Mouse (Mus musculus) liver, embryonic 11.5 days (tissue): ENCODE data around the gene Lyl1. TPM values are rescaled to one million over a fixed set of nuclear protein-coding genes. Genes with fewer than 3 reads are reported as not detected.
A peak's percentile ranks its signal among the peaks of the same experiment; 100 is the strongest.

ENCODE experiments used
- ATAC-seq: fragments of 200-750 bp; cut with Nextera tagmentation; replicated peaks from 2 replicates; pipeline ENCODE4 v1.8.0; 2017; ENCODE audit warnings: moderate number of reproducible peaks, mild to moderate bottlenecking, moderate TSS enrichment, moderate library complexity; ENCODE audit not compliant: low FRiP score
- DNase-seq: peaks from one replicate; pipeline ENCODE4 v3.0.0-alpha.2; 2017; ENCODE audit warnings: low spot score
- H3K27ac ChIP-seq: fragments of 300-500 bp; sonication (generic); 2 replicates; pipeline ENCODE4 v1.5.1; 2014; ENCODE audit warnings: mild to moderate bottlenecking, low read depth, low read length, control low read depth
- H3K27me3 ChIP-seq: fragments of 300-500 bp; sonication (generic); replicated peaks from 2 replicates; pipeline ENCODE4 v1.6.1; 2014; ENCODE audit warnings: low read length, mixed read lengths; ENCODE audit not compliant: control insufficient read depth, insufficient read depth
- H3K36me3 ChIP-seq: fragments of 300-500 bp; sonication (generic); 2 replicates; pipeline ENCODE4 v1.6.1; 2014; ENCODE audit warnings: mild to moderate bottlenecking, low read length, moderate library complexity, mixed read lengths; ENCODE audit not compliant: control insufficient read depth, insufficient read depth
- H3K4me1 ChIP-seq: fragments of 300-500 bp; sonication (generic); replicated peaks from 2 replicates; pipeline ENCODE4 v1.6.1; 2014; ENCODE audit warnings: low read length, mixed read lengths; ENCODE audit not compliant: control insufficient read depth, insufficient read depth
- H3K4me2 ChIP-seq: fragments of 300-500 bp; sonication (generic); 2 replicates; pipeline ENCODE4 v1.6.1; 2014; ENCODE audit warnings: mild to moderate bottlenecking, control low read depth, moderate library complexity
- H3K4me3 ChIP-seq: fragments of 300-500 bp; sonication (generic); 2 replicates; pipeline ENCODE4 v1.5.1; 2014; ENCODE audit warnings: low read depth, low read length, control low read depth
- H3K9ac ChIP-seq: fragments of 300-500 bp; sonication (generic); 2 replicates; pipeline ENCODE4 v1.6.1; 2014; ENCODE audit warnings: low read depth, low read length, control low read depth
- H3K9me3 ChIP-seq: fragments of 300-500 bp; sonication (generic); 2 replicates; pipeline ENCODE4 v1.6.1; 2016; ENCODE audit warnings: low read length, inconsistent platforms, mixed read lengths; ENCODE audit not compliant: control insufficient read depth
- WGBS: fragments of 180-500 bp; shearing (Covaris S2); extraction: QIAGEN DNeasy Blood & Tissue Kit; methylation state at CpG from one replicate; pipeline ENCODE4 v1.1.7; 2014; 5-methylcytosine and 5-hydroxymethylcytosine counted together
- polyA plus RNA-seq: library from polyadenylated mRNA; unstranded; fragments of >200 nt; fragmentation: Nextera tagmentation; extraction: Ambion mirVana; gene quantifications from 2 replicates; pipeline ENCODE4 v1.2.1, GENCODE M21; 2014

The Lyl1 gene
- polyA plus RNA-seq, 1 experiment from 2014 or later = 68.6 TPM

DNA sequence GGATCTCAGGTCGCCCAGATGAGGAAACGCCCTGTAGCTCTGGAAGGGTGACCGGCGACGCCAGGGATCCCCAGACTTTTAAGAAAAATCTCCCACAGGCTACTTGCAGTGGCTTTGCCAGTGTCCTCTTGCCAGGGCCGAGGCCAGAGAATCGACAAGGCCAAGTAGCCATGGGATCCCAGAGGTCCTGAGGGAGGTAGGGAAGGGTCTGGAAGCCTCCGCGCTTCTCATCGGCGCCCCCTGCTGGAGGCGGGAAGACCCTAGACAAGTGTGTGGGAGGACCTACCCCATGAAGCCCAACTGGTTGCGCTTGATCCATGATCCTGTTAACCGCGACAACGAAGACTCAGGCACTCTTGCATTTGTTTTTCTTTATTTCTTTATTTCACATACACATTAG is 3.1 kb downstream of the Lyl1 start:
- H3K36me3 ChIP-seq = peaks cover 5% of the 10 kb centered on the region
- peak overlapping the region; percentile 74 for H3K4me2 ChIP-seq
- DNase-seq (peak; percentile 83), ATAC-seq (peak; percentile 33; the same call in 1 of the 2 replicates)
- peak overlapping the region; percentile 66 for H3K4me3 ChIP-seq
- H3K4me1 ChIP-seq = peaks cover 75% of the 10 kb centered on the region
- H3K27me3 ChIP-seq = peaks cover 41% of the 10 kb centered on the region
- peak overlapping the region; percentile 94 for H3K9ac ChIP-seq
- H3K9me3 ChIP-seq = no peaks in the 10 kb centered on the region
- under 1% methylated on average over 16 of the region's 16 CpGs for WGBS
- peak overlapping the region; percentile 94 for H3K27ac ChIP-seq

- Histone ChIP-seq H3K4me2 (peak overlapping the region; percentile 74), H3K27ac (peak overlapping the region; percentile 94), H3K27me3 (peaks cover 41% of the 10 kb centered on the region), H3K9me3 (no peaks in the 10 kb centered on the region), H3K4me1 (peaks cover 67% of the 10 kb centered on the region), H3K4me3 (peak overlapping the region; percentile 66), H3K36me3 (peaks cover 3% of the 10 kb centered on the region; the same call in 1 of the 2 replicates), H3K9ac (peak overlapping the region; percentile 94)
- peak; percentile 75 for DNase-seq
- WGBS = 1% methylated on average over 60 of the region's 61 CpGs
- ATAC-seq = 0 out of 2 replicates have a peak, but pooled peaks have one; percentile 6
These were observed 3.9 kb downstream of the Lyl1 start for GRCm38 (mm10) chr8:84704867-84705831.

DNA sequence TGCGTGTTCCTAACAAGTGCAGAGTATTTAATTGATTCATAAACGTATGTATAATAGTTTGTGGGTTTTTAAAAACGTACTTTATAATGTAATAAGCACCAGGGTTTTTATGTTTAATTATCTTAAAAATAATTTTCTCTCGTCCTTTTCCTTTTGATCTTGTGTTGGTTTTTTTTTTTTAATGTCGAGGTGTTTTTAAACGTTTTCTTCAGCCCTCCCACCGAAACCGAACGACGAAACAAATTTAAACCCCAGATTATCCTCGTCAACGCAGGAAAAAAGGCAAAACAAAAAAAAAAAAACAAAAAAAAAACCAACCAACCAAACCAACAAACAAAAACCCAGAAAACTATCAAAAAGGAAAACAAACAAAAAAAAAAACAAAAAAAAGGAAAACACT is 4.7 kb downstream of the Lyl1 start:
- peaks cover 3% of the 10 kb centered on the region; the same call in 1 of the 2 replicates for H3K36me3 ChIP-seq
- no peaks in the 10 kb centered on the region for H3K9me3 ChIP-seq
- DNase-seq (no peak), ATAC-seq (no peak)
- peaks cover 59% of the 10 kb centered on the region for H3K4me1 ChIP-seq
- peak overlapping the region; percentile 94 for H3K9ac ChIP-seq
- H3K27me3 ChIP-seq = peaks cover 41% of the 10 kb centered on the region
- WGBS = under 1% methylated on average over 12 of the region's 12 CpGs
- H3K4me3 ChIP-seq = peak overlapping the region; percentile 66
- H3K4me2 ChIP-seq = peak overlapping the region; percentile 74
- peak overlapping the region; percentile 94 for H3K27ac ChIP-seq

GRCm38 (mm10) chr8:84706610-84707266 is 5.5 kb downstream of the Lyl1 start:
- H3K27ac ChIP-seq = peak overlapping the region; percentile 54
- peaks cover 3% of the 10 kb centered on the region; the same call in 1 of the 2 replicates for H3K36me3 ChIP-seq
- no peaks in the 10 kb centered on the region for H3K9me3 ChIP-seq
- H3K4me2 ChIP-seq = peak overlapping the region; percentile 74
- H3K4me3 ChIP-seq = peak overlapping the region; percentile 51
- 1% methylated on average over 45 of the region's 45 CpGs for WGBS
- H3K4me1 ChIP-seq = peaks cover 53% of the 10 kb centered on the region
- peak overlapping the region; percentile 58 for H3K9ac ChIP-seq
- ATAC-seq (no peak), DNase-seq (peak; percentile 79)
- H3K27me3 ChIP-seq = peaks cover 43% of the 10 kb centered on the region

DNA sequence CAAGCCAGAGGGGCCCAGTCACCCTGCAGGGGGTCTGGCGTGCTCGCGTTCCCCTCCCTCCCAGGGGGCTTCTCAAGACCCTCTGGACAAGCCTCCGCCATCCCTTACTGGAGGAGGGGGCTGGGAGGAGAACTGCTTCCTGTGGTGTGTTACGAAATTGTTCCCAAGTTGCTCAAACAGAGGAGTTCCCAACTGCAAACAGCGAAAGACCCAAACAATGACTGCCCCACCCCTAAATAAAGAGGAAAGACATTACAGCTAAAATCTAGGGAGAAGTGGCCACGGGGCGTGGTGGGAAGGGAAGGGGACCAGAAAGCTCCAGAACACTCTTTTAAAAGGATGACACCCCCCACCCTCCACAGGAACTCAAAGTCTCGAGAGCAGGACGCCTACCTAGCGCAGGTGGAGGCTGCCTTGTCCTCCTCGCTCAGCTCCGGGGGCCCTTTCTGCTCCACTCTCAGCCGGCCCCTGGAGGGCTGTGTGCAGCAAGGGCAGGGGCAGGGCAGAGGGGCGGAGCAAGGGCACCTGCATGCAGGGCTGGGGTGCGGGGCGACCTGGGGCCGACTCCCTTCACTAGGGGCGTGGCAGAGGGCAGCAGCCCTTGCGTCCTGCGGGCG is 6.1 kb downstream of the Lyl1 start:
- ATAC-seq = peak; percentile 44
- peak overlapping the region; percentile 58 for H3K9ac ChIP-seq
- H3K4me1 ChIP-seq = peaks cover 59% of the 10 kb centered on the region
- whole genome bisulfite sequencing = 1% methylated on average over 22 of the region's 22 CpGs
- peak overlapping the region; percentile 74 for H3K4me2 ChIP-seq
- no peaks in the 10 kb centered on the region for H3K9me3 ChIP-seq
- peak overlapping the region; percentile 51 for H3K4me3 ChIP-seq
- peaks cover 3% of the 10 kb centered on the region; the same call in 1 of the 2 replicates for H3K36me3 ChIP-seq
- peak; percentile 77 for DNase-seq
- peak overlapping the region; percentile 54 for H3K27ac ChIP-seq
- H3K27me3 ChIP-seq = peaks cover 46% of the 10 kb centered on the region

- Histone ChIP-seq H3K9ac (peak overlapping the region; percentile 58), H3K9me3 (no peaks in the 10 kb centered on the region), H3K4me2 (peak overlapping the region; percentile 74), H3K4me3 (peak overlapping the region; percentile 51), H3K4me1 (peaks cover 64% of the 10 kb centered on the region), H3K27me3 (peaks cover 46% of the 10 kb centered on the region), H3K36me3 (peaks cover 3% of the 10 kb centered on the region; the same call in 1 of the 2 replicates), H3K27ac (peak overlapping the region; percentile 16; the same call in 1 of the 2 replicates)
- ATAC-seq = no peak
- no peak for DNase-seq
- 6% methylated on average over 15 of the region's 15 CpGs for WGBS
These were observed 6.8 kb downstream of the Lyl1 start for GRCm38 (mm10) chr8:84708071-84708541.

DNA sequence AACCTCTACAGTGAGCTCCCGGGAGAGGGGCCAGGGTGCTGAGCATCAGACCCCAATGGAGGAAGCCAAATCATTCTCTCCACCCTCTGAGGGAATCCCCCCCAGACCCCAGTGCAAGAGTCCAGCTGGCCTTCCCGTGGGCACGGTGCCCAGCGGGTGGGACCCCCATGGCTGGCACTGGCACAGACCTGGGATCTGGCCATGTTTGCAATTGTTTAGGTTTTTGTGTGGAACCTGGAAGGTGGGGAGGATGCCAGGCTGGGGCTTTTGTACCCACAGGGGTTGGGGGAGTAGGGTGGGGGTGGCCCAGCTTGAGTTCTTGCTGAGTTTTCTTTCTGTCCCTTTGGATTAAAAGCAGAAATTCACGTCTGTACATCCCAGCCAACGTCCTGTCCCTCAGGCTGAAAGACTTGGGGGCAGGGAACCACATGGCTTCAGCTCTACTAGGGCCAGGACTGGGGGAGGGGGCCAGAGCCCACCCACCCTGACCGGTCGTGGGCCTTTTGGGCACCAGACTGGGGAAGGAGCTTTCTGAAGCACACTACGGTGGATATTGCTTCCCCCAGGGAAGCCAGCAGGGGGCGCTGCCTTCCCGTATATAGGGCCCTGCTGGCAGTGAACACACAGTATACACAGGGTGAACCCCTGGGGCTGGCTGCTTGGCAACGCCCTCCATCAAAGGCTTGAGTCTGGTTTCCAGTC is 7.7 kb downstream of the Lyl1 start:
- Histone ChIP-seq H3K4me1 (peaks cover 58% of the 10 kb centered on the region), H3K36me3 (peaks cover 3% of the 10 kb centered on the region; the same call in 1 of the 2 replicates), H3K4me2 (peak overlapping the region; percentile 74), H3K9me3 (no peaks in the 10 kb centered on the region), H3K27me3 (peaks cover 47% of the 10 kb centered on the region), H3K27ac (no peak overlapping the region), H3K9ac (peak overlapping the region; percentile 28; the same call in 1 of the 2 replicates), H3K4me3 (0 out of 2 replicates have a peak overlapping the region, but pooled peaks have one; percentile 1)
- 17% methylated on average over 12 of the region's 12 CpGs for WGBS
- DNase-seq (peak; percentile 86), ATAC-seq (peak; percentile 52)
